Mouse (Mus musculus) spleen, adult 2 months (tissue): ENCODE measurements around the gene Hoxc5. TPM values are rescaled to one million over a fixed set of nuclear protein-coding genes. Genes with fewer than 3 reads are reported as not detected.

Source experiments
- DNase-seq, 2 experiments: peaks; one replicate each; pipeline versions ENCODE4 v3.0.0 to v3.0.0-alpha.2; 2012 to 2021; ENCODE audit warnings: low spot score in 2 of 2, low read depth in 1 of 2
- H3K27ac ChIP-seq: fragments of 200-500 bp; 2 replicates; pipeline ENCODE4 v1.5.1; 2012; ENCODE audit warnings: low read length, inconsistent platforms; ENCODE audit not compliant: insufficient read depth
- H3K27me3 ChIP-seq: fragments of 200-500 bp; 2 replicates; pipeline ENCODE4 v1.6.1; 2012; ENCODE audit warnings: mild to moderate bottlenecking, moderate library complexity, low read length, inconsistent platforms; ENCODE audit not compliant: control insufficient read depth, insufficient read depth
- H3K36me3 ChIP-seq: fragments of 200-500 bp; 2 replicates; pipeline ENCODE4 v1.6.1; 2012; ENCODE audit warnings: mild to moderate bottlenecking, low read length, inconsistent platforms; ENCODE audit not compliant: control insufficient read depth, insufficient read depth
- H3K4me1 ChIP-seq: fragments of 200-500 bp; 2 replicates; pipeline ENCODE4 v1.6.1; 2011; ENCODE audit warnings: inconsistent platforms; ENCODE audit not compliant: control insufficient read depth, insufficient read depth, insufficient read length
- H3K4me3 ChIP-seq: fragments of 200-500 bp; 2 replicates; pipeline ENCODE4 v1.5.1; 2011; ENCODE audit warnings: mild to moderate bottlenecking, inconsistent platforms; ENCODE audit not compliant: insufficient read depth, insufficient read length; ENCODE audit errors: extremely low read depth
- CTCF ChIP-seq: fragments of 200-500 bp; IDR thresholded peaks from 2 replicates; pipeline ENCODE4 v1.5.1; 2011; ENCODE audit warnings: mild to moderate bottlenecking, inconsistent platforms; ENCODE audit not compliant: insufficient read depth, insufficient read length, insufficient replicate concordance; ENCODE audit errors: extremely low read depth
- POLR2A ChIP-seq: fragments of 200-500 bp; IDR thresholded peaks from 2 replicates; pipeline ENCODE4 v1.6.1; 2011; ENCODE audit warnings: low read depth, low read length, inconsistent platforms
- WGBS: fragments of 180-500 bp; shearing (Covaris S2); methylation state at CpG from one replicate; pipeline ENCODE4 v1.1.7; 2018; 5-methylcytosine and 5-hydroxymethylcytosine counted together
- polyA plus RNA-seq: library from polyadenylated mRNA; depleted of rRNA; stranded (reverse); fragments of >200 nt; gene quantifications from 2 replicates; pipeline ENCODE4 v1.2.3, GENCODE M21; 2012

Hoxc5 gene
- polyA plus RNA-seq, 1 experiment = 0.05 TPM

DNA sequence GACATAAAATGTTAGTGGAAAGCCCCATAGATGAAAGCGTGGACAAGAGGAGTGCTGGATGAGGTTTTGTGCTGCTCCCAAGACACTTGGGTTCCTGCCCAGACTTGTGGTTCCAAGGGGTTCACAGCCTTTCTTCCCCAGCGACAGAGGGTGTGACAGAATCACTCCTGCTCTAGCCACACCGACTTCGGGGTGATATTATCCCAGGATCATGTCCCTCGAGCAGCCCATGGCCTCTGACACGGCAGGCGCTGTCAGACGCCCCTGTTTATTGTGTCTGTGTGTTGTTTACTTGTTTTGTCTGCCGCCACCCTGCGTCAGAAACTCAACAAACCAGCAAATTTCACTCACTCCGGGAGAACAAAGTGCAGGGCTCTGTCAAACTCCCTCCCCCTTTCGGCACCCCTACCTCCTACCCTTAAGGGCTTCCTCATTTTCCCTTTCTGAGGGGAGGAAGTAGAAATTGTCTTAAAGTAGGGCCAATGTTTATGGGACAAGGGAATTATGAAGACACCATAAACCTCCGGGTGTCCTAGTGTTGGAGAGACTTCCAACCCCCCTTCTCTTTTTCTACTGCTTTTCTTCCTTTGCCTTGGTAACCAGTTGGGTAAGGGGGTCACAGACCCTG lies 35.7 kb downstream of the Hoxc5 start:
- H3K27ac ChIP-seq = no peak overlapping the region
- no peak overlapping the region for H3K4me3 ChIP-seq
- TF ChIP-seq POLR2A (no peak), CTCF (no peak)
- H3K4me1 ChIP-seq = no peaks in the 10 kb centered on the region; the same call in 1 of the 2 replicates
- DNase-seq = no peak
- 19% methylated on average over 13 of the region's 13 CpGs for WGBS
- H3K36me3 ChIP-seq = no peaks in the 10 kb centered on the region
- peaks cover 42% of the 10 kb centered on the region for H3K27me3 ChIP-seq

- no peaks in the 10 kb centered on the region for H3K4me1 ChIP-seq
- 12% methylated on average over 17 of the region's 17 CpGs for WGBS
- DNase-seq = no peak
- H3K4me3 ChIP-seq = no peak overlapping the region
- H3K27ac ChIP-seq = no peak overlapping the region
- no peaks in the 10 kb centered on the region for H3K36me3 ChIP-seq
- H3K27me3 ChIP-seq = peaks cover 40% of the 10 kb centered on the region
- TF ChIP-seq POLR2A = no peak
Observed at GRCm38 (mm10) chr15:103005308-103005707, 38.1 kb downstream of the Hoxc5 start.

DNA sequence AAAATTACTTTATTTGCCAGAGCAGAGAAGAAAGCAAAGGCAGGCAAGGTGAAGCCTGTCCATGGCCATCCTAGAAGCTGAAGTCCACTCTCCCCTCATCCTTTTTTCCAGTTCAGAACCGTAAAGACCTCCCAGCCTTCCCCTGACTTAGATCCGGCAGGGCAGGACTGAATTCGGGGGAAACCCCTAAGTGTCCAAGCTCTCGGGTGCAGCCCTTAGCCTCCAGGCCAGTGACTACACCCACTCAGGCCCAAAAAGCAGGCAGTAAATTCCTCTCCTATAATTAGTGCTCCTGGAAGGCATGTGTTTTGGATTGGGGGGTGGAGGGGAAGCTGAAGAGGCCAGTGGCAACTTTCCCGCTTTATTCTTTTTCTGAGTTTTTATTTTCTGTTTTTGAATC lies 38.6 kb downstream of the Hoxc5 start:
- Histone ChIP-seq H3K4me3 (no peak overlapping the region), H3K27ac (no peak overlapping the region), H3K36me3 (no peaks in the 10 kb centered on the region), H3K4me1 (no peaks in the 10 kb centered on the region), H3K27me3 (peaks cover 37% of the 10 kb centered on the region)
- 22% methylated on average over 5 of the region's 5 CpGs for WGBS
- no peak for DNase-seq
- TF ChIP-seq POLR2A = no peak
- TF ChIP-seq CTCF = no peak

GRCm38 (mm10) chr15:103006326-103006725 lies 39.1 kb downstream of the Hoxc5 start:
- Histone ChIP-seq H3K27me3 (peaks cover 39% of the 10 kb centered on the region), H3K4me1 (no peaks in the 10 kb centered on the region), H3K36me3 (no peaks in the 10 kb centered on the region), H3K4me3 (no peak overlapping the region), H3K27ac (no peak overlapping the region)
- DNase-seq = no peak
- TF ChIP-seq CTCF = no peak
- TF ChIP-seq POLR2A = no peak
- 52% methylated on average over 1 of the region's 1 CpGs for WGBS

DNA sequence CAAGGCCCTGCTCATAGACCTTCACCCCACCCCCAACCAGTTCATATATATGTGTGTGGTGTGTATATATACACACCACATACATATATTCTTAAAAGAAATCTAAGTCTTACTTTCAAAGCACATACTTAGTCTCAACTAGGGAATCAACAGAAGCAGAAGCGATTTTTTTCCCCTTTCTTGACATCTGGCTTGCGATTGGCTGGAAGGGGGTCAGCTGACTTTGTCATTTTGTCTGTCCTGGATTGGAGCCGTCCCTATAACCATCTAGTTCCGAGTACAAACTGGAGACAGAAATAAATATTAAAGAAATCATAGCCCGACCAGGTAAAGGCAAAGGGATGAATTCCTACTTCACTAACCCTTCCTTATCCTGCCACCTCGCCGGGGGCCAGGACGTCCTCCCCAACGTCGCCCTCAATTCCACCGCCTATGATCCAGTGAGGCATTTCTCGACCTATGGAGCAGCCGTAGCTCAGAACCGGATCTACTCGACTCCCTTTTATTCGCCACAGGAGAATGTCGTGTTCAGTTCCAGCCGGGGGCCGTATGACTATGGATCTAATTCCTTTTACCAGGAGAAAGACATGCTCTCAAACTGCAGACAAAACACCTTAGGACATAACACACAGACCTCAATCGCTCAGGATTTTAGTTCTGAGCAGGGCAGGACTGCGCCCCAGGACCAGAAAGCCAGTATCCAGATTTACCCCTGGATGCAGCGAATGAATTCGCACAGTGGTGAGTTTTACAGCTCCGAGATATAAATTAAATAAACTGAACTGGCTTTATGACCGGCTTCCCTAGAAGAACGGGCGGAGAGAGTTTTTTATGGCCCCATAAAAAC lies 42.2 kb downstream of the Hoxc5 start:
- 8% methylated on average over 27 of the region's 27 CpGs for WGBS
- H3K27ac ChIP-seq = no peak overlapping the region
- H3K4me1 ChIP-seq = peaks cover 2% of the 10 kb centered on the region; the same call in 1 of the 2 replicates
- H3K36me3 ChIP-seq = no peaks in the 10 kb centered on the region
- TF ChIP-seq CTCF = no peak
- TF ChIP-seq POLR2A = no peak
- H3K27me3 ChIP-seq = peaks cover 49% of the 10 kb centered on the region
- H3K4me3 ChIP-seq = no peak overlapping the region
- no peak for DNase-seq

GRCm38 (mm10) chr15:103010112-103010846 lies 43.0 kb downstream of the Hoxc5 start:
- Histone ChIP-seq H3K27me3 (peaks cover 53% of the 10 kb centered on the region), H3K36me3 (no peaks in the 10 kb centered on the region), H3K4me1 (peaks cover 2% of the 10 kb centered on the region; the same call in 1 of the 2 replicates), H3K4me3 (no peak overlapping the region), H3K27ac (no peak overlapping the region)
- no peak for TF ChIP-seq CTCF
- no peak for TF ChIP-seq POLR2A
- no peak for DNase-seq
- WGBS = 10% methylated on average over 31 of the region's 31 CpGs
